Mouse (Mus musculus) embryo, embryonic 9.5 days (tissue): ENCODE measurements at regions not wholly inside any gene's neighbourhood (a gene's known extent, or its start where the extent isn't known, plus 50 kb on each side); places are given as distances from the start of the nearest gene placed in this dataset.

ENCODE experiments used
- DNase-seq: peaks from one replicate; pipeline ENCODE4 v3.0.0-alpha.2; 2017; ENCODE audit errors: extremely low spot score

- no peak for DNase-seq
These were observed 58.1 kb downstream of the Irx6 start for GRCm38 (mm10) chr8:92732229-92732628.

GRCm38 (mm10) chr8:92735646-92736045 is 61.6 kb downstream of the Irx6 start:
- DNase-seq: no peak

GRCm38 (mm10) chr8:92738080-92738479 is 64.0 kb downstream of the Irx6 start:
- DNase-seq: peak; percentile 27

- no peak for DNase-seq
These were observed 66.3 kb downstream of the Irx6 start for GRCm38 (mm10) chr8:92740286-92740808.

GRCm38 (mm10) chr8:92741836-92742235 is 67.7 kb downstream of the Irx6 start:
- no peak for DNase-seq

- DNase-seq: peak; percentile 13
These were observed 69.0 kb downstream of the Irx6 start for GRCm38 (mm10) chr8:92743108-92743507.

GRCm38 (mm10) chr8:92747086-92747485 is 73.0 kb downstream of the Irx6 start:
- DNase-seq: no peak

GRCm38 (mm10) chr8:92747951-92748350 is 73.9 kb downstream of the Irx6 start:
- DNase-seq: no peak

GRCm38 (mm10) chr8:92759848-92760247 is 67.2 kb upstream of the Mmp2 start:
- no peak for DNase-seq

GRCm38 (mm10) chr8:92760933-92761332 is 66.2 kb upstream of the Mmp2 start:
- DNase-seq: no peak

GRCm38 (mm10) chr8:92761959-92762600 is 65.0 kb upstream of the Mmp2 start:
- peak; percentile 46 for DNase-seq

GRCm38 (mm10) chr8:92771856-92772650 is 55.0 kb upstream of the Mmp2 start:
- no peak for DNase-seq

- no peak for DNase-seq
These were observed 54.3 kb upstream of the Mmp2 start for GRCm38 (mm10) chr8:92772826-92773225.

GRCm38 (mm10) chr8:92775186-92775585 is 51.9 kb upstream of the Mmp2 start:
- no peak for DNase-seq

GRCm38 (mm10) chr8:92777106-92777505 is 50.0 kb upstream of the Mmp2 start:
- peak; percentile 44 for DNase-seq
